24 mouse cellular contexts compared by ENCODE assay signal in the genomic region with DNA sequence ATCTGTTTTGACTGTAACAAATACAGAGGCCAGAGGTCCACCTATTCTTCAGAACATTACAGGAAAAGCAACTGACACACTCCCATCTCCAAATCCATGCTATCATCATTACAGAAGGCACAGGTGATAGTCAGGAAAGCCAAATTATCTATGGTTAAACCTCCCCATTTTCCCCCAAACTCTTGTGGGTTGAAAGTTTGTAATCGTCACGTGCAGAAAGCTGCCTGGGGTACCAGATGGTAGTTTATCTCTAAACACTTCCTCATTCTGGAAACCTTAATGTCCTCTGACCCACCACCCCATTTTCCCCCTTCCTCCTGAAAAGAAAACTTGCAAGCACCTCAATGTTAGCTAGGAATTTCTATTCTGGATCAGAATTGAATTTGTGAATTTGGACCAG. TPM values are rescaled to one million over a fixed set of nuclear protein-coding genes. Genes with fewer than 3 reads are reported as not detected.
DNase-seq lines count a peak whose midpoint lies in the region; ATAC-seq and TF ChIP-seq lines count a peak whose summit lies in the region.
"Had no signal": no experiment of that assay in that cellular context is flagged by ENCODE, and none has a peak within 500 bp of the region (broad histone marks: within the 10 kb centered on the region; RNA-seq: fewer than 3 reads in every experiment).

No protein-coding gene starts in this region.

- peak overlapping the region; percentile 63 for H3K27ac ChIP-seq in MEL (ENCODE audit: control insufficient read depth, low read depth, low read length)
- no peak overlapping the region for H3K27ac ChIP-seq in hindbrain, embryonic 13.5 days
- no peak overlapping the region for H3K27ac ChIP-seq in intestine, postnatal 0 days (ENCODE audit: low read depth, low read length)

- no peaks in the 10 kb centered on the region for H3K27me3 ChIP-seq in G1E (ENCODE audit: insufficient read depth, low read length)
- no peaks in the 10 kb centered on the region for H3K27me3 ChIP-seq in MEL (ENCODE audit: control insufficient read depth in 1 of 2, insufficient read depth in 2 of 2, low read length in 2 of 2)
- H3K27me3 ChIP-seq in hindbrain, embryonic 13.5 days: no peaks in the 10 kb centered on the region
- H3K27me3 ChIP-seq in intestine, postnatal 0 days (replicated peaks; ENCODE audit: control insufficient read depth, insufficient read depth, low read length): no peaks in the 10 kb centered on the region
- H3K27me3 ChIP-seq: CH12.LX had no signal

- WGBS in hindbrain, embryonic 13.5 days: 81% methylated on average over 2 of the region's 2 CpGs
- 79% methylated on average over 2 of the region's 2 CpGs for WGBS in intestine, postnatal 0 days

- H3K79me2 ChIP-seq in MEL (ENCODE audit: control insufficient read depth, insufficient read depth, low read length, poor library complexity): no peaks in the 10 kb centered on the region

- TF ChIP-seq EP300 in MEL (IDR thresholded peaks at IDR 0.05; ENCODE audit: low read depth in 1 of 2, low read length in 2 of 2): peak; percentile 92 to 94

- TF ChIP-seq RAD21 in MEL (IDR thresholded peaks at IDR 0.05; ENCODE audit: low read depth, low read length): no peak

- DNase-seq in G1E (ENCODE audit: low spot score) (peak; percentile 46), MEL (ENCODE audit: low read depth, low spot score) (peak; percentile 70), MEL-GATA-1-ER (ENCODE audit: extremely low read depth, low read depth) (peak; percentile 62)
- no peak for DNase-seq in spleen, postnatal 36 days (ENCODE audit: low spot score in 2 of 2)
- DNase-seq: adrenal gland, adult 2 months; adrenal gland, adult 8-10 months; adrenal gland, postnatal 10 days; adrenal gland, postnatal 14 days; adrenal gland, postnatal 25 days; adrenal gland, postnatal 36 days; B cell, adult 2 months; cerebellum, adult 11 months; cerebellum, adult 11-12 months; cerebellum, adult 18-20 months; cerebellum, adult 2 months; cerebellum, adult 8-10 months; cerebellum, adult 9-10 months had no signal

- peak; percentile 88 for ATAC-seq in G1E (ENCODE audit: extremely low read depth, insufficient number of reproducible peaks, low FRiP score, poor library complexity, severe bottlenecking)
- ATAC-seq in hindbrain, embryonic 13.5 days (ENCODE audit: low FRiP score): no peak
- no peak for ATAC-seq in intestine, postnatal 0 days
- ATAC-seq: activated CD4-positive, CD25-positive, alpha-beta regulatory T cell, adult 4 months; CD4-positive, CD25-positive, alpha-beta regulatory T cell, adult 4 months; Patski had no signal

- no peak overlapping the region for H3K9ac ChIP-seq in MEL (ENCODE audit: control insufficient read depth, low read depth, low read length, poor library complexity, severe bottlenecking)
- no peak overlapping the region for H3K9ac ChIP-seq in hindbrain, embryonic 13.5 days
- no peak overlapping the region for H3K9ac ChIP-seq in intestine, postnatal 0 days (ENCODE audit: low read depth, low read length)

- H3K4me1 ChIP-seq in G1E (ENCODE audit: insufficient read depth, low read depth, low read length) (peaks cover 55% of the 10 kb centered on the region), MEL (ENCODE audit: control insufficient read depth in 1 of 2, insufficient read depth in 2 of 2, low read length in 2 of 2) (peaks cover 9 to 12% of the 10 kb centered on the region in 2 experiments; a peak in 3 of 4 replicates)
- H3K4me1 ChIP-seq in hindbrain, embryonic 13.5 days (replicated peaks): peaks cover 15% of the 10 kb centered on the region
- no peaks in the 10 kb centered on the region for H3K4me1 ChIP-seq in intestine, postnatal 0 days (replicated peaks; ENCODE audit: control insufficient read depth, insufficient read depth, low read length)

- H3K9me3 ChIP-seq in G1E (replicated peaks) (peaks cover 11% of the 10 kb centered on the region; the same call in 1 of the 2 replicates), MEL (replicated peaks; ENCODE audit: insufficient read depth, low read length) (no peaks in the 10 kb centered on the region)
- no peaks in the 10 kb centered on the region for H3K9me3 ChIP-seq in hindbrain, embryonic 13.5 days
- no peaks in the 10 kb centered on the region for H3K9me3 ChIP-seq in intestine, postnatal 0 days (ENCODE audit: control insufficient read depth)

- no peak for TF ChIP-seq POLR2A in MEL (IDR thresholded peaks at IDR 0.05; ENCODE audit: control insufficient read depth in 1 of 2, insufficient read depth in 1 of 2, low read depth in 1 of 2, low read length in 2 of 2, poor library complexity in 1 of 2)

- H3K36me3 ChIP-seq in G1E (replicated peaks): peaks cover 11% of the 10 kb centered on the region
- H3K36me3 ChIP-seq in MEL (ENCODE audit: control insufficient read depth in 1 of 2, insufficient read depth in 2 of 2, low read length in 2 of 2): peaks cover 0 to 13% of the 10 kb centered on the region in 2 experiments; a peak in 2 of 4 replicates
- no peaks in the 10 kb centered on the region for H3K36me3 ChIP-seq in hindbrain, embryonic 13.5 days
- no peaks in the 10 kb centered on the region for H3K36me3 ChIP-seq in intestine, postnatal 0 days (ENCODE audit: control insufficient read depth, insufficient read depth)

- no peak overlapping the region for H3K4me2 ChIP-seq in hindbrain, embryonic 13.5 days
- H3K4me2 ChIP-seq in intestine, postnatal 0 days (replicated peaks; ENCODE audit: low read depth): no peak overlapping the region

- TF ChIP-seq CTCF in G1E (IDR thresholded peaks at IDR 0.05; ENCODE audit: low read depth, low read length) (no peak), MEL (IDR thresholded peaks at IDR 0.05 in 2 of 3, conservative IDR thresholded peaks at IDR 0.05 in 1 of 3; ENCODE audit: control insufficient read depth in 1 of 3, insufficient read depth in 1 of 3, low read depth in 2 of 3, low read length in 3 of 3, poor library complexity in 1 of 3, severe bottlenecking in 1 of 3) (no peak)
- TF ChIP-seq CTCF in intestine, postnatal 0 days (IDR thresholded peaks at IDR 0.05; ENCODE audit: low read depth): no peak

- H3K4me3 ChIP-seq in G1E (ENCODE audit: low read depth, low read length) (no peak overlapping the region; the same call in 1 of the 2 replicates), MEL (ENCODE audit: control insufficient read depth in 1 of 2, insufficient read depth in 1 of 2, low read depth in 2 of 2, low read length in 2 of 2) (no peak overlapping the region)
- no peak overlapping the region for H3K4me3 ChIP-seq in hindbrain, embryonic 13.5 days
- no peak overlapping the region for H3K4me3 ChIP-seq in intestine, postnatal 0 days (ENCODE audit: low read depth, low read length)

TF ChIP-seq in MEL, 35 proteins besides CTCF, POLR2A, EP300 and RAD21 (continues in another document):
- TF ChIP-seq BHLHE40 (IDR thresholded peaks at IDR 0.05; ENCODE audit: borderline replicate concordance, low read depth, low read length): peak; percentile 99
- peak; percentile 51; the same call in 1 of the 2 replicates for TF ChIP-seq SIN3A (IDR thresholded peaks at IDR 0.05; ENCODE audit: low read length)
- peak; percentile 94 for TF ChIP-seq TCF12 (IDR thresholded peaks at IDR 0.05; ENCODE audit: low read depth, low read length)
- TF ChIP-seq JUND (IDR thresholded peaks at IDR 0.05; ENCODE audit: low read depth, low read length): no peak
- TF ChIP-seq MYB (IDR thresholded peaks at IDR 0.05; ENCODE audit: low read depth, low read length): peak; percentile 65; the same call in 1 of the 2 replicates
- TF ChIP-seq MAZ (IDR thresholded peaks at IDR 0.05; ENCODE audit: low read depth, low read length): peak; percentile 45; the same call in 1 of the 2 replicates
- 0 out of 4 replicates have a peak, but pooled peaks of 1 of the 2 experiments have one; percentile 48 for TF ChIP-seq USF2 (IDR thresholded peaks at IDR 0.05; ENCODE audit: borderline replicate concordance in 1 of 2, insufficient read depth in 1 of 2, low read depth in 1 of 2, low read length in 2 of 2)
- no peak for TF ChIP-seq POLR2AphosphoS5 (IDR thresholded peaks at IDR 0.05; ENCODE audit: borderline replicate concordance, low read depth, low read length)
- no peak; the same call in 1 of the 2 replicates for TF ChIP-seq CHD2 (IDR thresholded peaks at IDR 0.05; ENCODE audit: low read length)
- peak; percentile 52; the same call in 1 of the 2 replicates for TF ChIP-seq MYC (IDR thresholded peaks at IDR 0.05; ENCODE audit: low read depth, low read length)
- TF ChIP-seq GATA1 (IDR thresholded peaks at IDR 0.05; ENCODE audit: low read depth, low read length): peak; percentile 87
- no peak for TF ChIP-seq HCFC1 (IDR thresholded peaks at IDR 0.05; ENCODE audit: low read depth, low read length)
- no peak for TF ChIP-seq GABPA (IDR thresholded peaks at IDR 0.05; ENCODE audit: low read depth, low read length)
- no peak for TF ChIP-seq E2F4 (IDR thresholded peaks at IDR 0.05; ENCODE audit: borderline replicate concordance, low read depth, low read length)
- TF ChIP-seq TAL1 (IDR thresholded peaks at IDR 0.05; ENCODE audit: low read length): peak; percentile 79
- TF ChIP-seq UBTF (IDR thresholded peaks at IDR 0.05; ENCODE audit: borderline replicate concordance, insufficient read depth, low read depth, low read length): no peak
- peak; percentile 82; the same call in 1 of the 2 replicates for TF ChIP-seq RCOR1 (IDR thresholded peaks at IDR 0.05; ENCODE audit: low read depth, low read length)
- TF ChIP-seq MEF2A (IDR thresholded peaks at IDR 0.05; ENCODE audit: extremely low read depth, insufficient replicate concordance, low read depth, low read length, poor library complexity, severe bottlenecking): no peak
- TF ChIP-seq ELF1 (IDR thresholded peaks at IDR 0.05; ENCODE audit: low read depth, low read length): no peak
- TF ChIP-seq ZC3H11A (IDR thresholded peaks at IDR 0.05; ENCODE audit: low read depth, low read length): no peak
- no peak for TF ChIP-seq TBP (IDR thresholded peaks at IDR 0.05; ENCODE audit: low read depth, low read length)
- no peak for TF ChIP-seq NRF1 (IDR thresholded peaks at IDR 0.05; ENCODE audit: insufficient read depth, low read depth, low read length, poor library complexity, severe bottlenecking)
- peak; percentile 43; the same call in 1 of the 2 replicates for TF ChIP-seq MXI1 (IDR thresholded peaks at IDR 0.05; ENCODE audit: low read depth, low read length)
- no peak for TF ChIP-seq ZNF384 (IDR thresholded peaks at IDR 0.05; ENCODE audit: low read depth, low read length)

RNA-seq across cellular contexts. Expression of gene Hecw1, which starts 7.9 kb away (rescaled TPM):
- total RNA-seq in G1E (2014; fragmentation: Nextera tagmentation) (101 and 107 TPM in 2 replicates), G1E (2017) (30.4 and 40.3 TPM in 2 replicates), MEL (2012; rRNA removed) (1.7 and 3.2 TPM in 2 replicates)
- polyA plus RNA-seq in G1E (2012) (7.7 and 10.7 TPM in 2 replicates), MEL (2012; ENCODE audit: insufficient read depth in 1 of 2, insufficient read length in 2 of 2, low read depth in 1 of 2, low replicate concordance in 2 of 2, missing spikeins in 1 of 2) (under 1 TPM in 1 of 2 experiments, not detected in 1; 0.52 TPM)
- 39.2 and 41.4 TPM in 2 replicates for polyA plus RNA-seq in hindbrain, embryonic 13.5 days (2015; fragmentation: Nextera tagmentation; extraction: Ambion mirVana)
- polyA plus RNA-seq in intestine, postnatal 0 days (2015; fragmentation: Nextera tagmentation; extraction: Ambion mirVana): 0.14 and 0.26 TPM in 2 replicates
- total RNA-seq: adrenal gland, adult 18-20 months; adrenal gland, postnatal 25 days; CH12.LX had no signal
- polyA plus RNA-seq: adrenal gland, adult 2 months; Patski had no signal

Comparison
In these comparisons a context has a peak if more than half of its experiments do, and no peak if none do; other contexts are left out.
1. DNase-seq: peak in G1E (single experiment), MEL (single experiment) and MEL-GATA-1-ER (single experiment); none in spleen, postnatal 36 days (0 of 2).